Comparison of ENCODE assay signal across 15 mouse cellular contexts in genomic region chr3:35334546-35334945, GRCm38 (mm10).
DNase-seq lines count a peak whose midpoint lies in the region; ATAC-seq lines count a peak whose summit lies in the region.
"Had no signal": no experiment of that assay in that cellular context is flagged by ENCODE, and none has a peak within 500 bp of the region (broad histone marks: within the 10 kb centered on the region; RNA-seq: fewer than 3 reads in every experiment).

No protein-coding gene starts in this region.

- ATAC-seq in forebrain, embryonic 13.5 days, result 0 out of 2 replicates have a peak, but pooled peaks have one; percentile 36
- 0 out of 2 replicates have a peak, but pooled peaks have one; percentile 48 for ATAC-seq in midbrain, embryonic 14.5 days (ENCODE audit: low FRiP score, low TSS enrichment)

- no peaks in the 10 kb centered on the region for H3K27me3 ChIP-seq in forebrain, embryonic 13.5 days
- H3K27me3 ChIP-seq in midbrain, embryonic 14.5 days (ENCODE audit: control insufficient read depth, insufficient read depth, low read length), result no peaks in the 10 kb centered on the region
- H3K27me3 ChIP-seq: limb, embryonic 12.5 days had no signal

- no peak overlapping the region for H3K9ac ChIP-seq in forebrain, embryonic 13.5 days
- H3K9ac ChIP-seq in midbrain, embryonic 14.5 days (replicated peaks; ENCODE audit: low read length), result no peak overlapping the region
- H3K9ac ChIP-seq: limb, embryonic 12.5 days; liver, embryonic 14.5 days had no signal

- no peaks in the 10 kb centered on the region for H3K9me3 ChIP-seq in forebrain, embryonic 13.5 days (replicated peaks)
- no peaks in the 10 kb centered on the region for H3K9me3 ChIP-seq in midbrain, embryonic 14.5 days (ENCODE audit: control insufficient read depth, low read length)
- H3K9me3 ChIP-seq: limb, embryonic 12.5 days had no signal

- intact Hi-C loops in heart, postnatal 36 days (cut with DNase I), result no loop called here

- no peaks in the 10 kb centered on the region for H3K36me3 ChIP-seq in forebrain, embryonic 13.5 days (ENCODE audit: poor library complexity, severe bottlenecking)
- no peaks in the 10 kb centered on the region for H3K36me3 ChIP-seq in midbrain, embryonic 14.5 days (ENCODE audit: control insufficient read depth, insufficient read depth, low read length)
- H3K36me3 ChIP-seq: limb, embryonic 12.5 days had no signal

- WGBS in forebrain, embryonic 13.5 days, result 6% methylated on average over 3 of the region's 3 CpGs
- 10% methylated on average over 3 of the region's 3 CpGs for WGBS in midbrain, embryonic 14.5 days

- peaks cover 52% of the 10 kb centered on the region for H3K4me1 ChIP-seq in forebrain, embryonic 13.5 days
- peaks cover 12% of the 10 kb centered on the region; the same call in 1 of the 2 replicates for H3K4me1 ChIP-seq in midbrain, embryonic 14.5 days (ENCODE audit: control insufficient read depth, insufficient read depth, low read length)

- no peak overlapping the region for H3K4me3 ChIP-seq in forebrain, embryonic 13.5 days
- H3K4me3 ChIP-seq in midbrain, embryonic 14.5 days (replicated peaks; ENCODE audit: low read depth, low read length), result no peak overlapping the region
- H3K4me3 ChIP-seq: limb, embryonic 12.5 days had no signal

- H3K27ac ChIP-seq in forebrain, embryonic 13.5 days, result peak overlapping the region; percentile 69
- no peak overlapping the region for H3K27ac ChIP-seq in midbrain, embryonic 14.5 days (replicated peaks; ENCODE audit: low read depth, low read length)
- H3K27ac ChIP-seq: limb, embryonic 12.5 days; liver, embryonic 14.5 days had no signal

- H3K4me2 ChIP-seq in forebrain, embryonic 13.5 days, result no peak overlapping the region
- no peak overlapping the region for H3K4me2 ChIP-seq in midbrain, embryonic 14.5 days (ENCODE audit: low read length)
- H3K4me2 ChIP-seq: limb, embryonic 12.5 days had no signal

- peak; percentile 41 for DNase-seq in heart, adult 11 months
- no peak for DNase-seq in heart, postnatal 36 days
- DNase-seq in ZHBTc4 (ENCODE audit: low read depth, low spot score), result peak; percentile 18
- no peak for DNase-seq in midbrain, embryonic 14.5 days
- DNase-seq in kidney, postnatal 10 days, result no peak
- DNase-seq in adrenal gland, postnatal 36 days, result no peak
- DNase-seq: B cell, adult 2 months; cerebellum, adult 11-12 months; kidney, adult 8-10 months; kidney, postnatal 4 days; right cerebral cortex, postnatal 14 days; thymus, postnatal 36 days had no signal

Comparison
In these comparisons a context has a peak if more than half of its experiments do, and no peak if none do; other contexts are left out.
1. DNase-seq: peak in heart, adult 11 months (single experiment) and ZHBTc4 (single experiment); none in heart, postnatal 36 days (0 of 2), midbrain, embryonic 14.5 days (single experiment), kidney, postnatal 10 days (single experiment) and adrenal gland, postnatal 36 days (0 of 2).